Mouse (Mus musculus) left cerebral cortex, adult 2 months (tissue): Measurements from ENCODE around the gene Vps37b. TPM values are rescaled to one million over a fixed set of nuclear protein-coding genes. Genes with fewer than 3 reads are reported as not detected.

Source experiments
- DNase-seq, 2 experiments: peaks; one replicate each; pipeline ENCODE4 v3.0.0; 2021 to 2022; ENCODE audit warnings: low spot score in 2 of 2, mixed read lengths in 1 of 2; ENCODE audit errors: extremely low spot score in 1 of 2
- H3K27ac ChIP-seq: fragments of 200-600 bp; 2 replicates; pipeline ENCODE4 v1.8.1; 2022
- H3K4me3 ChIP-seq: fragments of 200-600 bp; 2 replicates; pipeline ENCODE4 v1.8.1; 2022
- CTCF ChIP-seq: fragments of 200-600 bp; IDR thresholded peaks from 2 replicates; pipeline ENCODE4 v1.8.1; 2022; ENCODE audit warnings: antibody characterized with exemption, mild to moderate bottlenecking, moderate library complexity
- intact Hi-C: fragments of 180-260 bp; cut with DNase I; formaldehyde crosslinking; loops from one replicate; pipeline ENCODE4 v1.15.1; 2025
- total RNA-seq, 2 experiments: library from RNA; stranded (reverse); gene quantifications; 2 replicates each; pipeline ENCODE4 v1.2.3; 2021

The Vps37b gene
- total RNA-seq, 2 experiments from 2014 or later = 46.1 to 47.3 TPM

GRCm38 (mm10) chr5:124019348-124020216, 12.5 kb downstream of the Vps37b start:
- Histone ChIP-seq H3K4me3 (no peak overlapping the region; the same call in 1 of the 2 replicates), H3K27ac (peak overlapping the region; percentile 83)
- no peak for TF ChIP-seq CTCF
- intact Hi-C loops = loop anchor here (1.0 kb wide), 1 partner anchor 24 kb away; no protein-coding TSS in a partner anchor
- DNase-seq = peak; percentile 81 to 82

GRCm38 (mm10) chr5:124018651-124019050, 13.4 kb downstream of the Vps37b start:
- Histone ChIP-seq H3K27ac (peak overlapping the region; percentile 83), H3K4me3 (no peak overlapping the region; the same call in 1 of the 2 replicates)
- no peak for TF ChIP-seq CTCF
- intact Hi-C loops = loop anchor here (1.0 kb wide), 1 partner anchor 25 kb away; no protein-coding TSS in a partner anchor
- DNase-seq = no peak

GRCm38 (mm10) chr5:124017941-124018340, 14.1 kb downstream of the Vps37b start:
- Histone ChIP-seq H3K27ac (peak overlapping the region; percentile 83), H3K4me3 (no peak overlapping the region)
- intact Hi-C loops = no loop called here
- TF ChIP-seq CTCF = no peak
- DNase-seq = no peak

- intact Hi-C loops = no loop called here
- Histone ChIP-seq H3K27ac (peak overlapping the region; percentile 83), H3K4me3 (no peak overlapping the region)
- TF ChIP-seq CTCF = no peak
- DNase-seq = peak in 1 of 2 experiments; percentile 19
Observed at GRCm38 (mm10) chr5:124016291-124016821, 15.7 kb downstream of the Vps37b start.

GRCm38 (mm10) chr5:124015727-124016126, 16.3 kb downstream of the Vps37b start:
- TF ChIP-seq CTCF = no peak
- peak overlapping the region; percentile 83; the same call in 1 of the 2 replicates for H3K27ac ChIP-seq
- intact Hi-C loops = no loop called here
- H3K4me3 ChIP-seq = no peak overlapping the region
- no peak for DNase-seq

- peak in 1 of 2 experiments; percentile 15 for DNase-seq
- H3K27ac ChIP-seq = peak overlapping the region; percentile 56
- no peak for TF ChIP-seq CTCF
- H3K4me3 ChIP-seq = peak overlapping the region; percentile 16; the same call in 1 of the 2 replicates
- intact Hi-C loops = no loop called here
Observed at GRCm38 (mm10) chr5:124014791-124015251, 17.2 kb downstream of the Vps37b start.

- no peak for DNase-seq
- H3K27ac ChIP-seq = peak overlapping the region; percentile 70
- no peak overlapping the region for H3K4me3 ChIP-seq
- TF ChIP-seq CTCF = no peak
- intact Hi-C loops = no loop called here
Observed at GRCm38 (mm10) chr5:124014180-124014579, 17.9 kb downstream of the Vps37b start.

- peak overlapping the region; percentile 70 for H3K27ac ChIP-seq
- intact Hi-C loops = no loop called here
Observed at GRCm38 (mm10) chr5:124013747-124014146, 18.3 kb downstream of the Vps37b start.

GRCm38 (mm10) chr5:124012885-124013284, 19.2 kb downstream of the Vps37b start:
- Histone ChIP-seq H3K27ac (peak overlapping the region; percentile 85), H3K4me3 (no peak overlapping the region)
- TF ChIP-seq CTCF = peak; percentile 12
- intact Hi-C loops = no loop called here
- DNase-seq = no peak

More at GRCm38 (mm10) chr5:124013747-124014146, 18.3 kb downstream of the Vps37b start:
- no peak overlapping the region for H3K4me3 ChIP-seq
- DNase-seq = no peak
- no peak for TF ChIP-seq CTCF

GRCm38 (mm10) chr5:124011927-124012326, 20.1 kb downstream of the Vps37b start:
- intact Hi-C loops = no loop called here
- Histone ChIP-seq H3K4me3 (no peak overlapping the region), H3K27ac (peak overlapping the region; percentile 85)
- no peak for DNase-seq
- TF ChIP-seq CTCF = no peak

GRCm38 (mm10) chr5:124010910-124011655, 21.0 kb downstream of the Vps37b start:
- TF ChIP-seq CTCF = no peak
- H3K27ac ChIP-seq = peak overlapping the region; percentile 85
- intact Hi-C loops = no loop called here
- no peak for DNase-seq
- H3K4me3 ChIP-seq = 0 out of 2 replicates have a peak overlapping the region, but pooled peaks have one; percentile 3
